Mouse (Mus musculus): ENCODE results near the gene Gm8247. TPM values are rescaled to one million over a fixed set of nuclear protein-coding genes. Genes with fewer than 3 reads are reported as not detected.
"Not testable (repeated sequence)": the region's sequence is repeated elsewhere in the genome, so short reads cannot be mapped to it uniquely, and the experiment has no call there.

Gene Gm8247
- polyA plus RNA-seq (2015; fragmentation: Nextera tagmentation; extraction: Ambion mirVana): not detected in 2 replicates

GRCm38 (mm10) chr14:44582853-44583252 lies at the start of gene Gm8247:
Gene Gm8247 (plus strand): TSS chr14:44583153.
- H3K36me3 ChIP-seq; ATAC-seq (replicated peaks; ENCODE audit: insufficient number of reproducible peaks, insufficient read depth, low FRiP score, low read depth); H3K9ac ChIP-seq; H3K4me3 ChIP-seq; H3K4me1 ChIP-seq (replicated peaks); H3K27ac ChIP-seq; H3K9me3 ChIP-seq (replicated peaks); H3K27me3 ChIP-seq; H3K4me2 ChIP-seq: not testable (repeated sequence)
- 80% methylated on average over 4 of the region's 4 CpGs for WGBS

DNA sequence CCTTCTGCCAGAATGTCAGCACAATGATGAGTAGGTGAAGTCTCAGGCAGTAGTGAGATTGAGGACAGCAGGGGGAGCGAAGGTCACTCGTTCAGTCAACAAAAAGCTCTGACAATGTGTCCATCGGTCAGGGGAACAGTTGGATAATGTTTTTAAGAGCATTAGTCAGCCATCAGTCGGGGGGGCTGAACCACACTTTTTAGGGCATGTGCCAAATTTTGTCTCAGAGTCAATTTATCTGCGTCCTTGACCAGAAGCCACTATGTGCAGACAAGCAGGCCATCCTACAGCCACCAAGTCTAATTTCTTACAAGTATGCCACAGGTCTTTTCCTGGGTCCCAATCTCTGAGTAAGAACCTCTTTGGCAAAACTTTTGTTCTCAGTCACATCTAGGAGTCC lies 35.0 kb upstream of the Gm8247 start:
- not testable (repeated sequence) for H3K4me2 ChIP-seq; H3K36me3 ChIP-seq; H3K4me1 ChIP-seq (replicated peaks); H3K27me3 ChIP-seq; H3K9me3 ChIP-seq (replicated peaks); H3K4me3 ChIP-seq; ATAC-seq (replicated peaks; ENCODE audit: insufficient number of reproducible peaks, insufficient read depth, low FRiP score, low read depth); H3K9ac ChIP-seq; H3K27ac ChIP-seq
- WGBS: 70% methylated on average over 5 of the region's 5 CpGs

GRCm38 (mm10) chr14:44591765-44592164 lies 8.8 kb downstream of the Gm8247 start:
- not testable (repeated sequence) for H3K4me1 ChIP-seq (replicated peaks); H3K9me3 ChIP-seq (replicated peaks); ATAC-seq (replicated peaks; ENCODE audit: insufficient number of reproducible peaks, insufficient read depth, low FRiP score, low read depth); H3K27ac ChIP-seq; H3K36me3 ChIP-seq; H3K4me2 ChIP-seq; H3K9ac ChIP-seq; H3K4me3 ChIP-seq; H3K27me3 ChIP-seq
- WGBS: 69% methylated on average over 2 of the region's 2 CpGs

- H3K4me3 ChIP-seq; H3K4me2 ChIP-seq; ATAC-seq (replicated peaks; ENCODE audit: insufficient number of reproducible peaks, insufficient read depth, low FRiP score, low read depth); H3K27ac ChIP-seq; H3K36me3 ChIP-seq; H3K27me3 ChIP-seq; H3K4me1 ChIP-seq (replicated peaks); H3K9ac ChIP-seq; H3K9me3 ChIP-seq (replicated peaks): not testable (repeated sequence)
- 63% methylated on average over 4 of the region's 4 CpGs for WGBS
These were observed 44.8 kb downstream of the Gm8247 start, which contains the start of gene Gm5624 for GRCm38 (mm10) chr14:44627737-44628136. Gene Gm5624 (minus strand): TSS chr14:44627938.

Other genes with a start within 250 kb of the Gm8247 start
- not detected in 2 replicates for gene Gm5930, start 244.6 kb upstream of the Gm8247 start, polyA plus RNA-seq (2015; fragmentation: Nextera tagmentation; extraction: Ambion mirVana)
- gene Gm8229, start 217.8 kb upstream of the Gm8247 start, polyA plus RNA-seq (2015; fragmentation: Nextera tagmentation; extraction: Ambion mirVana): not detected in 2 replicates
- not detected in 2 replicates for gene Gm3371, start 172.5 kb upstream of the Gm8247 start, polyA plus RNA-seq (2015; fragmentation: Nextera tagmentation; extraction: Ambion mirVana)
- gene Gm8232, start 149.5 kb upstream of the Gm8247 start, polyA plus RNA-seq (2015; fragmentation: Nextera tagmentation; extraction: Ambion mirVana): not detected in 2 replicates
- not detected in 2 replicates for gene BC061237, start 90.7 kb upstream of the Gm8247 start, polyA plus RNA-seq (2015; fragmentation: Nextera tagmentation; extraction: Ambion mirVana)
- not detected in 2 replicates for gene Gm17093, start 64.9 kb upstream of the Gm8247 start, polyA plus RNA-seq (2015; fragmentation: Nextera tagmentation; extraction: Ambion mirVana)
- gene Gm5624, start 44.8 kb downstream of the Gm8247 start, polyA plus RNA-seq (2015; fragmentation: Nextera tagmentation; extraction: Ambion mirVana): not detected in 2 replicates
- not detected in 2 replicates for gene Gm8257, start 123.3 kb downstream of the Gm8247 start, polyA plus RNA-seq (2015; fragmentation: Nextera tagmentation; extraction: Ambion mirVana)
- gene Gm8267, start 167.2 kb downstream of the Gm8247 start, polyA plus RNA-seq (2015; fragmentation: Nextera tagmentation; extraction: Ambion mirVana): not detected in 2 replicates